Mouse (Mus musculus): ENCODE data around the gene Fstl3. TPM values are rescaled to one million over a fixed set of nuclear protein-coding genes. Genes with fewer than 3 reads are reported as not detected.

Fstl3 gene
- total RNA-seq, 2 experiments from 2014 or later, result 2.7 to 3.2 TPM

- no peak for DNase-seq (ENCODE audit: low spot score in 2 of 2)
Observed at GRCm38 (mm10) chr10:79760603-79761143, 16.4 kb upstream of the Fstl3 start.

- no peak for DNase-seq (ENCODE audit: low spot score in 2 of 2)
Observed at GRCm38 (mm10) chr10:79762875-79763274, 14.2 kb upstream of the Fstl3 start.

GRCm38 (mm10) chr10:79764234-79764633 lies 12.8 kb upstream of the Fstl3 start:
- DNase-seq (ENCODE audit: low spot score in 2 of 2), result peak in 1 of 2 experiments; percentile 10

GRCm38 (mm10) chr10:79765228-79765745 lies 11.8 kb upstream of the Fstl3 start:
- DNase-seq (ENCODE audit: low spot score in 2 of 2), result no peak

GRCm38 (mm10) chr10:79766001-79766507 lies 11.0 kb upstream of the Fstl3 start:
- no peak for DNase-seq (ENCODE audit: low spot score in 2 of 2)

- DNase-seq (ENCODE audit: low spot score in 2 of 2), result peak; percentile 98
Observed at GRCm38 (mm10) chr10:79766508-79767325, 10.4 kb upstream of the Fstl3 start, which contains the start of gene Rnf126. Gene Rnf126 (minus strand): TSS chr10:79766952.

- peak; percentile 97 for DNase-seq (ENCODE audit: low spot score in 2 of 2)
Observed at GRCm38 (mm10) chr10:79767372-79768244, 9.5 kb upstream of the Fstl3 start.

GRCm38 (mm10) chr10:79768400-79768799 lies 8.7 kb upstream of the Fstl3 start:
- DNase-seq (ENCODE audit: low spot score in 2 of 2), result peak; percentile 71 to 78

GRCm38 (mm10) chr10:79769329-79769728 lies 7.7 kb upstream of the Fstl3 start:
- DNase-seq (ENCODE audit: low spot score in 2 of 2), result no peak

- DNase-seq (ENCODE audit: low spot score in 2 of 2), result no peak
Observed at GRCm38 (mm10) chr10:79772320-79772719, 4.8 kb upstream of the Fstl3 start.

GRCm38 (mm10) chr10:79773208-79773607 lies 3.9 kb upstream of the Fstl3 start:
- DNase-seq (ENCODE audit: low spot score in 2 of 2), result no peak

- no peak for DNase-seq (ENCODE audit: low spot score in 2 of 2)
Observed at GRCm38 (mm10) chr10:79774486-79775279, 2.4 kb upstream of the Fstl3 start.

- no peak for DNase-seq (ENCODE audit: low spot score in 2 of 2)
Observed at GRCm38 (mm10) chr10:79778006-79778405, 934 bp downstream of the Fstl3 start.

- DNase-seq (ENCODE audit: low spot score in 2 of 2), result no peak
Observed at GRCm38 (mm10) chr10:79779193-79779592, 2.1 kb downstream of the Fstl3 start.

- peak; percentile 95 for DNase-seq (ENCODE audit: low spot score in 2 of 2)
Observed at GRCm38 (mm10) chr10:79779784-79780663, 3.0 kb downstream of the Fstl3 start.

- no peak for DNase-seq (ENCODE audit: low spot score in 2 of 2)
Observed at GRCm38 (mm10) chr10:79780664-79781015, 3.6 kb downstream of the Fstl3 start.

GRCm38 (mm10) chr10:79781139-79781538 lies 4.1 kb downstream of the Fstl3 start:
- no peak for DNase-seq (ENCODE audit: low spot score in 2 of 2)

- no peak for DNase-seq (ENCODE audit: low spot score in 2 of 2)
Observed at GRCm38 (mm10) chr10:79781956-79782355, 4.9 kb downstream of the Fstl3 start.

- no peak for DNase-seq (ENCODE audit: low spot score in 2 of 2)
Observed at GRCm38 (mm10) chr10:79783050-79783449, 6.0 kb downstream of the Fstl3 start.
